Mouse (Mus musculus): Measurements from ENCODE around the gene Mtus2. TPM values are rescaled to one million over a fixed set of nuclear protein-coding genes. Genes with fewer than 3 reads are reported as not detected.
"Not testable (repeated sequence)": the region's sequence is repeated elsewhere in the genome, so short reads cannot be mapped to it uniquely, and the experiment has no call there.

The Mtus2 gene
- total and polyA plus RNA-seq, 2 experiments = 0.18 to 0.66 TPM

DNA sequence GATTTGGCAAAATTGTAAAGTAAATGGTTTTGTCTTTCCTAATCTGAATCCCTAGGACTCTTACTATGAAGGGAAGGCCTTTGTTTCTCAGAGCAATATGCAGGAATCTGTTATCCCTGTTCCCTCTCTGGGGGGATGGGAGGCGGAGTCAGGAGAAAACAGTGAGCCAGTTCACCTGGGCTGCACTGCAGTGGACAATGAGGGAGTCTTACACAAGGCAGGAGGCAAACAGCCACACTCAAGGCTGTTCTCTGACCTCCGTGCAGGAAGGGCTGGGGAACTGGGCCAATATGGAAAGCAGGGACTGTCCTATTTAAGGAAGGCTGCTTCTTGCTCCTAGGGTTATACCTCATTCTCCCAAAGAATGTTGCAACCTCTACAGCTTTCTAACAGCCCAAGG is 5.4 kb upstream of the Mtus2 start:
- no peak overlapping the region for H3K27ac ChIP-seq (replicated peaks; ENCODE audit: insufficient read depth, low read depth, low read length)
- H3K27me3 ChIP-seq (ENCODE audit: control insufficient read depth, insufficient read depth, low read length) = peaks cover 2% of the 10 kb centered on the region; the same call in 1 of the 2 replicates
- DNase-seq (ENCODE audit: extremely low read depth, low read depth, low spot score) = no peak
- H3K4me3 ChIP-seq (ENCODE audit: insufficient read depth, low read depth, low read length) = no peak overlapping the region
- no peaks in the 10 kb centered on the region for H3K79me2 ChIP-seq (ENCODE audit: control insufficient read depth, insufficient read depth, low read length)
- WGBS = 48% methylated on average over 2 of the region's 2 CpGs
- H3K4me1 ChIP-seq (ENCODE audit: control insufficient read depth, insufficient read depth, low read length) = no peaks in the 10 kb centered on the region
- TF ChIP-seq POLR2A (IDR thresholded peaks at IDR 0.05; ENCODE audit: extremely low read depth, insufficient read depth, low read length) = no peak
- no peak for TF ChIP-seq CTCF (IDR thresholded peaks at IDR 0.05; ENCODE audit: low read depth, low read length)
- H3K9ac ChIP-seq (ENCODE audit: low read depth, low read length) = no peak overlapping the region
- no peaks in the 10 kb centered on the region for H3K36me3 ChIP-seq (ENCODE audit: control insufficient read depth, insufficient read depth, low read length)

- H3K79me2 ChIP-seq (ENCODE audit: control insufficient read depth, insufficient read depth, low read length); H3K4me1 ChIP-seq (ENCODE audit: control insufficient read depth, insufficient read depth, low read length); DNase-seq (ENCODE audit: extremely low read depth, low read depth, low spot score); H3K36me3 ChIP-seq (ENCODE audit: control insufficient read depth, insufficient read depth, low read length); H3K27ac ChIP-seq (replicated peaks; ENCODE audit: insufficient read depth, low read depth, low read length); H3K9ac ChIP-seq (ENCODE audit: low read depth, low read length); H3K4me3 ChIP-seq (ENCODE audit: insufficient read depth, low read depth, low read length): not testable (repeated sequence)
- 82% methylated on average over 5 of the region's 5 CpGs for WGBS
- peaks cover 13% of the 10 kb centered on the region for H3K27me3 ChIP-seq (ENCODE audit: control insufficient read depth, insufficient read depth, low read length)
Measured at GRCm38 (mm10) chr5:147953181-147953580, 3.9 kb upstream of the Mtus2 start.

GRCm38 (mm10) chr5:147955671-147956070 is 1.4 kb upstream of the Mtus2 start:
- Histone ChIP-seq H3K79me2 (ENCODE audit: control insufficient read depth, insufficient read depth, low read length) (no peaks in the 10 kb centered on the region), H3K9ac (ENCODE audit: low read depth, low read length) (no peak overlapping the region), H3K27ac (replicated peaks; ENCODE audit: insufficient read depth, low read depth, low read length) (no peak overlapping the region), H3K4me1 (ENCODE audit: control insufficient read depth, insufficient read depth, low read length) (no peaks in the 10 kb centered on the region), H3K27me3 (ENCODE audit: control insufficient read depth, insufficient read depth, low read length) (peaks cover 13% of the 10 kb centered on the region), H3K36me3 (ENCODE audit: control insufficient read depth, insufficient read depth, low read length) (no peaks in the 10 kb centered on the region), H3K4me3 (ENCODE audit: insufficient read depth, low read depth, low read length) (no peak overlapping the region)
- WGBS = 35% methylated on average over 5 of the region's 5 CpGs
- DNase-seq (ENCODE audit: extremely low read depth, low read depth, low spot score) = no peak
- no peak for TF ChIP-seq CTCF (IDR thresholded peaks at IDR 0.05; ENCODE audit: low read depth, low read length)
- no peak for TF ChIP-seq POLR2A (IDR thresholded peaks at IDR 0.05; ENCODE audit: extremely low read depth, insufficient read depth, low read length)

GRCm38 (mm10) chr5:147956421-147956820 is 699 bp upstream of the Mtus2 start:
- Histone ChIP-seq H3K4me1 (ENCODE audit: control insufficient read depth, insufficient read depth, low read length) (no peaks in the 10 kb centered on the region), H3K79me2 (ENCODE audit: control insufficient read depth, insufficient read depth, low read length) (no peaks in the 10 kb centered on the region), H3K4me3 (ENCODE audit: insufficient read depth, low read depth, low read length) (no peak overlapping the region), H3K36me3 (ENCODE audit: control insufficient read depth, insufficient read depth, low read length) (no peaks in the 10 kb centered on the region), H3K9ac (ENCODE audit: low read depth, low read length) (no peak overlapping the region), H3K27ac (replicated peaks; ENCODE audit: insufficient read depth, low read depth, low read length) (no peak overlapping the region), H3K27me3 (ENCODE audit: control insufficient read depth, insufficient read depth, low read length) (peaks cover 13% of the 10 kb centered on the region)
- no peak for DNase-seq (ENCODE audit: extremely low read depth, low read depth, low spot score)
- WGBS = 5% methylated on average over 11 of the region's 11 CpGs
- no peak for TF ChIP-seq CTCF (IDR thresholded peaks at IDR 0.05; ENCODE audit: low read depth, low read length)

DNA sequence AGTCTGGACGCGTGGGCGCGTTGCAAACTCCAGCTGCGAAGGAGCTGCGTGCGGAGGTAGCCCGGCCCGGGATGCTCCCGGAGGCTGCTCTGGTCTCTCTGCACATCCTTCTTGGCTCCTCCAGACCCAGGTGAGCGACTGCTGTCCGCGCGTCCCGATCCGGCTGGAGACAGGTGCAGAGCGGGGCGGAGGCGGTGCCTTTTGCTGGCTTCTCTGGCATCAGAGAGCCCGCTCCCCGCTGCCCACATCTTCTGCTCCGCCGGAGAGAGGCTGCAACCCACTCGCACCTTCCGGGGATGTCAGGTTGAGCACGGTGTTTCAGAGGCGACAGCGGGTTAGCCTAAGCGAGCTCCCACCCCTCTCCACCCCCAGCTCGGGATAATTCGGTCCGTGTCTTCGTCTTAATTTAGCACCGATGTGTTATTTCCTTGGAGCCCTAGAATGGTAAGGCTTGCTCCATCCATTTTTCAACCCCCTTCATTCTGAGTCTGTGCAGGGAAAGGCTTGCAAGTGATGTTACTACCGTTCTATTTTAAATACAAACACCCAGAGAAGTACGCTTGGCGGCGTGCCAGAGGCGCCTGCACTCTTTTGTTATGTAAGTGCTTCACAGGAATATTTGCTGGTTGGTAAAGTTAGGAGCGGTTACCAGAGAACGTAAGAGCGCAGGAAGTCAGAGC is 612 bp downstream of the Mtus2 start:
- Histone ChIP-seq H3K36me3 (ENCODE audit: control insufficient read depth, insufficient read depth, low read length) (no peaks in the 10 kb centered on the region), H3K27me3 (ENCODE audit: control insufficient read depth, insufficient read depth, low read length) (peaks cover 13% of the 10 kb centered on the region), H3K27ac (replicated peaks; ENCODE audit: insufficient read depth, low read depth, low read length) (no peak overlapping the region), H3K9ac (ENCODE audit: low read depth, low read length) (no peak overlapping the region), H3K79me2 (ENCODE audit: control insufficient read depth, insufficient read depth, low read length) (no peaks in the 10 kb centered on the region), H3K4me3 (ENCODE audit: insufficient read depth, low read depth, low read length) (peak overlapping the region; percentile 19; the same call in 1 of the 2 replicates), H3K4me1 (ENCODE audit: control insufficient read depth, insufficient read depth, low read length) (no peaks in the 10 kb centered on the region)
- DNase-seq (ENCODE audit: extremely low read depth, low read depth, low spot score) = peak; percentile 19
- TF ChIP-seq POLR2A (IDR thresholded peaks at IDR 0.05; ENCODE audit: extremely low read depth, insufficient read depth, low read length) (no peak), CTCF (IDR thresholded peaks at IDR 0.05; ENCODE audit: low read depth, low read length) (no peak)
- 4% methylated on average over 42 of the region's 42 CpGs for WGBS

GRCm38 (mm10) chr5:147958552-147958951 is 1.4 kb downstream of the Mtus2 start:
- 48% methylated on average over 13 of the region's 13 CpGs for WGBS

More at GRCm38 (mm10) chr5:147958552-147958951, 1.4 kb downstream of the Mtus2 start:
- H3K27me3 ChIP-seq (ENCODE audit: control insufficient read depth, insufficient read depth, low read length) = peaks cover 13% of the 10 kb centered on the region
- H3K27ac ChIP-seq (replicated peaks; ENCODE audit: insufficient read depth, low read depth, low read length) = no peak overlapping the region
- H3K36me3 ChIP-seq (ENCODE audit: control insufficient read depth, insufficient read depth, low read length) = no peaks in the 10 kb centered on the region
- H3K9ac ChIP-seq (ENCODE audit: low read depth, low read length) = no peak overlapping the region
- no peak overlapping the region for H3K4me3 ChIP-seq (ENCODE audit: insufficient read depth, low read depth, low read length)
- DNase-seq (ENCODE audit: extremely low read depth, low read depth, low spot score) = no peak
- no peak for TF ChIP-seq CTCF (IDR thresholded peaks at IDR 0.05; ENCODE audit: low read depth, low read length)
- TF ChIP-seq POLR2A (IDR thresholded peaks at IDR 0.05; ENCODE audit: extremely low read depth, insufficient read depth, low read length) = no peak
- H3K79me2 ChIP-seq (ENCODE audit: control insufficient read depth, insufficient read depth, low read length) = no peaks in the 10 kb centered on the region
- no peaks in the 10 kb centered on the region for H3K4me1 ChIP-seq (ENCODE audit: control insufficient read depth, insufficient read depth, low read length)
